Mouse (Mus musculus) megakaryocyte progenitor cell, adult 5-6 weeks (primary cell): Measurements from ENCODE around the gene Syngr3. TPM values are rescaled to one million over a fixed set of nuclear protein-coding genes. Genes with fewer than 3 reads are reported as not detected.
"Not testable (repeated sequence)": the region's sequence is repeated elsewhere in the genome, so short reads cannot be mapped to it uniquely, and the experiment has no call there.

Experiments used
- ATAC-seq: replicated peaks from 2 replicates; pipeline ENCODE4 v1.8.0; 2016; ENCODE audit warnings: mild to moderate bottlenecking, moderate TSS enrichment, inconsistent platforms; ENCODE audit not compliant: poor library complexity
- total RNA-seq, 2 experiments: library from RNA; stranded (forward) in 1 of 2; stranded (reverse) in 1 of 2; fragments of 157-497, 149-512 nt in 1 of 2; fragments of 200-1000 nt in 1 of 2; gene quantifications; 2 replicates each; pipeline versions ENCODE4 v1.2.3 to v1.2.4; 2015 to 2017

Gene Syngr3
- total RNA-seq (2015) (not detected in 2 replicates), total RNA-seq (2017) (not detected in 2 replicates)

DNA sequence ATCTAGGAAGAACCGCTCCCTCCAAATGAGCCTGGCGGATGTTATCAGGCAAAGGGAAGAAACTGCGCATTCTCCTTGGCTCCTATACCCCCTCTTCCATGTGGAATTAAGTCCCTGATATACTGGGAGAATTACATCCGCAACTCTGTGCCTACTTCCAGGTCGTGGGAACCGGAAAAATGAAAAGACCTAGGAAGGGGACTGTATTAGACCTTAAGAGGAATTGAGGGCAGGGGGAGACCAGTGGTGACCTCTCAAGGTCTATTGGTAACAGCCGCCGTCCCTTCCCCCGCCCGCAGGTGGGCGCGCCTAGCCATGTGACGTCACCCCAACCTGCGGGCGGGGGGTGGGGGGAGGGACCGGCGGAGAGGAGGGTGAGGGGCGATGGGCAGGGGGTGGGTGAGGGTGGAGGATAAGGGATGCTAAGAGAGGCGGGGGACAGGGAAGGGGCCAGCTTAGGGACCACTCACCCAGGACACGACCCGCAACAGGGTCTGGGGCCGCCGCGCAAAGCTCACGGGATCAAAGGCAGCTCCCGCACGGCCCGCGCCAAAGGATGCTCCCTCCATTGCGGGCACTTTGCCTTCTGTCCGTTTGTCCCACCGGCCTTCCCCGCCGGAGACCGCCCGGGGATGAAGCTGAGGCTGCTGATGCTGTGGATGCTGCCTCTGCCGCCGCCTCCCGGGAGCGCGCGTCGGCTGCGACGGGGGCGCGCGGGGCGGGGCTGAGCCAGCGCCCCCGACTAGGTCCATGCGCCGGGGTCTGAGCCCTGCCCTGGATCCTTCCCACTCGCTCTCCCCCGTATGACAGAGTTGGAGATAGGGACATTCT lies at the start of gene Syngr3:
TSS of gene Syngr3 (minus strand) at position 705 of the 831 bp plus-strand sequence.
- no peak for ATAC-seq

GRCm38 (mm10) chr17:24738238-24738637 lies 48.5 kb upstream of the Syngr3 start:
- no peak for ATAC-seq

GRCm38 (mm10) chr17:24737135-24737810 lies 47.5 kb upstream of the Syngr3 start:
- ATAC-seq = peak; percentile 45

GRCm38 (mm10) chr17:24736330-24737051 lies 46.7 kb upstream of the Syngr3 start, which contains the start of gene Msrb1:
TSS of gene Msrb1 (plus strand) at chr17:24736642.
- ATAC-seq = peak; percentile 95

DNA sequence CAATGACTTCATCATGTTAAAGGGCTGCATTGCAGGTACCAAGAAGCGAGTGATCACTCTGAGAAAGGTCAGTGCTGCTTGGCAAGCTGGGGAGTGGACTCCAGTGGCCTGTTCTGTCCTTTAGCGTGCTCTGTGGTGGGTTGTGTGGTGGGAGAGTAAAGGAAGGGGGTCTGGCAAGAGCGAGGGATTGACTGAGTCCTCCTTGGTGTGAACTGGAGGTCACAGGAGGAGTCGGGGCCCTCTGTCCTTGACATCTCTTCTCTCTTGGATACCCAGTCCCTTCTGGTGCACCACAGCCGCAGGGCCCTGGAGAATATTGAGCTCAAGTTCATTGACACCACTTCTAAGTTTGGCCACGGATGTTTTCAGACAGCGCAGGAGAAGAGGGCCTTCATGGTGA lies 45.7 kb upstream of the Syngr3 start:
- ATAC-seq = no peak

- ATAC-seq = no peak
These were observed 44.8 kb upstream of the Syngr3 start for GRCm38 (mm10) chr17:24734513-24734912.

- no peak for ATAC-seq
These were observed 43.8 kb upstream of the Syngr3 start for GRCm38 (mm10) chr17:24733434-24734050.

DNA sequence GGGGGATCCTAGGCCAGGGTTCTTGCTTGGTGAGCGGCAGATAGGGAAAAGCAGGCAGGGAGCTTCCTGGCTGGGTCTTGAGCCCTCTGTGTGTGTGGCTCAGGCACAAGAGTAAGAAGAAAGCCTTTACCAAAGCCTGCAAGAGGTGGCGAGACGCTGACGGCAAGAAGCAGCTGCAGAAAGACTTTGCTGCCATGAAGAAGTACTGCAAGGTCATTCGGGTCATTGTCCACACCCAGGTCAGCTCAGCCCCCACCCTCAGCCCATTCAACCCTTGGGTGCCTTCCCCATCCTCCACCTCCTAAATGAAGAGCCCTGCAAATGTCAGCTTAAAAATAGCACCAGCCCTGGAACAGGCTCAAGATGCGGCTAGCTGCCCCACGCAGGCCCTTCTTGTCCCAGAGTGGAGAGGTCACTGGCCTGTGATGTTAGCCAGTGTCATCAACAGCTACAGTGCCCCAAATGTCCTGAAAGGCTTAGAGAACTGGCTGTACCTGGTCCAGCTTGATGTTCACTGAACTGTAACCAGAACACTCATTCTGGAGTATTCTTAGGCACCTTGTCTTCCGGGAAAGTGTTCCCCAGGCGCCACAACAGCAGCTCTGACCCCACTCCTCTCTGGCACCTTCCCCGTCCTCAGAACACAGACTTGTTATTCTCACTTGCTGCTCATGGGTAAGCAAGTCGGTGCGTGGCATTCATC lies 42.6 kb upstream of the Syngr3 start:
- ATAC-seq = no peak

DNA sequence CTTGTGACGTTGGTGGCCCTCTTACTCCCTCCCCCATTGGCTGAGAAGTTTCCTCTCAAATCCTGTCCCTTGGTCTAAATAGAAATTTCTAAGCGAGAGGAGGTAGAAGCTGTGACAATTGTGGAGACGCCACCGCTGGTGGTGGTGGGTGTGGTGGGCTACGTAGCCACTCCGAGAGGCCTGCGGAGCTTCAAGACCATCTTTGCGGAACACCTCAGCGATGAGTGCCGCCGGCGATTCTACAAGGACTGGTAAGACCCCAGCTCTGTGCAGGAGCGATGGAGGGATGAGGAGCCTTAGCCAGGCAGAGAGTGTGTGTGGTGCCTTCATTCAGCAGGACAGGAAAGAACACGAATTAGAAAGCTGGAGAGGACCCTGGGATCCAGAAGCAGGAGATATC lies 41.0 kb upstream of the Syngr3 start:
- no peak for ATAC-seq

DNA sequence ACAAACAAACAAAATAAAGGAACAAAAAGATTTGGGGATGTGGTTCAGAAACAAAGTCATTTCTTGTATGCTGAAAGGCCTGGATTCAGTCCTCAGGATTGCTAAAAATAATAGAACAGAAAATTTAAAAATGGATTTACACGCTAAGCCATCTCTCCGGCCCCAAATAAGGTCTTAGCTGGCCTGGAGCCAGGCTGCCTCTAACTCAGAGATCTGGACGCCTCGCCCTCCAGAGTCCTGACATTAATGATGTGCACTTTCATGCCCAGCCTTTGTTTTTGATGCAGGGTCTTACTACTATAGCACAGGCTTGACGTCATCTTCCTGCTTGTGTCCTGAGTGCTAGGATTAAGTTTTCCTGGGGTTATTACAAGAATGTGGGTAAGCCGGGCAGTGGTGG lies 39.3 kb upstream of the Syngr3 start:
- no peak for ATAC-seq

DNA sequence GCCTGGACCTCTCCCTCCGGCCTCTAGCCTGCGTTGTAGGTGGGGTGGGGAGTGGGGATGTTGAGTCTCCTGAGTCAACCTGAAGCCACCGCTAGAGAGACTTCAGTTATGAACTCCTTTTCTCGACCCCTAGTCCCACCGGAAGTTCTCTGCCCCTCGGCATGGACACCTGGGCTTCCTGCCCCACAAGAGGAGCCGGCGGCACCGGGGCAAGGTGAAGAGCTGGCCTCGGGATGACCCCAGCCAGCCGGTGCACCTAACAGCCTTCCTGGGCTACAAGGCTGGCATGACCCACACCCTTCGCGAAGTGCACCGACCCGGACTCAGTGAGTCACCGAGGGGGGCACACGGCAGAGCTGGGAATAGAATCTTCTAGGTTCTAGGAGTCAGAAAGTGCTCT lies 38.4 kb upstream of the Syngr3 start:
- ATAC-seq = no peak

DNA sequence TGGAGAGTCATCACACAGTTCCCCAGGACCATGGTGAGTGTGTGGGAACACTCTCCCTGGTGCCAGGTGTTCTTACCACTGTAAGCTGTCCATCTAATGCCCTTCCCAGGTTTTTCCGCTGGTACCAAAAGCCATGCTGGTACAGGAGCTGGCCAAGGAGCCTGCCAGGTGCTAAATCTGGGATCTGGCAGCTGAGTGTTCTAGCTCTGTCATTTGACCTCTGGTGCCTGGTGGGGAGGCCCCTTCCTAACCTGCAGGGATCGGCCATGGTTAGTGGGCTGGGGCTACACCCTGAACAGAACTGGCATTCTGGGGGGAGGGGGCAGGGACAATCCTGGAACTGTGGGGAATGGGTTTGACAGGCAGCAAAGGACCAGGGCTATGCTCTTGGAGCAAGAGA lies 37.9 kb upstream of the Syngr3 start, which contains the start of gene Rpl3l:
TSS of gene Rpl3l (plus strand) at position 203 of the 400 bp plus-strand sequence.
- ATAC-seq = no peak

DNA sequence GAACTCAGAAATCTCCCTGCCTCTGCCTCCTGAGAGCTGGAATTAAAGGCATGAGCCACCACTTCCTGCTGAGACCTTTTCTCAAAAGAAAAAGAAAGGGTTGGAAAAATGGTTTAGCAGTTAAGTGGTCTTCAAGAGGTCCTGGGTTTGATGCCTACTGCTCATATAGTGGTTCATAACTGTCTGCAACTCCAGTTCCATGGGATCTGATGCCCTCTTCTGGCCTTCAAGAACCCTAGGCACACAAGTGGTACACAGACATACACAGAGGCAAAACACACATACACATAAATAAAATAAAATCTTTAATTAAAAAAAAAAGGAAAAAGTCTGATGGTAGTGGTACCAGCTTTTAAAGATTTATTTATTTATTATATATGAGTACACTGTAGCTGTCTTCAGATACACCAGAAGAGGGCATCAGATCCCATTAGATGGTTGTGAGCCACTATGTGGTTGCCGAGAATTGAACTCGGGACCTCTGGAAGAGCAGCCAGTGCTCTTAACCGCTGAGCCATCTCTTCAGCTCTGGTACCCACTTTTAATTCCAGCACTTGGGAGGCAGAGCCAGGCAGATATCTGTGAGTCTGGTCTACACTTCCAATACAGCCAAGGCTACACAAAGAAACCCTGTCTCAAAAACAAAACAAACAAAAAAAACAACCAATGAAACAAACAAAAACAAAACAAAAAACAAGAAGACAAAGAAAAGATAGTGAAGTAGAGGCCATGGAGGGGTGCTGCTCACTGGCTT lies 36.1 kb upstream of the Syngr3 start:
- ATAC-seq = no peak

DNA sequence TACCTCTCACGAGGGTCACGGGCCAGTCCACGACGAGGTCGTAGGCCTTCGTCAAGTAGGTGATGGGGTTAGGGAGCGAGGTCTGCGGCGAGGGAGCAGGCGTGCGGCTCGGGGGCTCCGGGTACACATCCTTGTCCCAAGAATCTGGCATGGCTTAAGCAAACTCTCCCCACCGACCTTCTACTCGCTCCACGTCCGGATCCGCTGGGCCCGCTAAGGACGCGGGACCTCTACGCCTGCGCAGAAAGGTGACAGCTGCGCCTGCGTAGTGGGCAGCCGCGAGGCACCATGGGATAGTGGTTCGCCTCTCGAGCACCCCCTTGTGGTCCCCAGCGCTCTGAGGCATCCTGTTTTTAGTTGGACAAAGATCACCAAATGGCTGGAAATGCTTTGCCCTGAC lies 34.4 kb upstream of the Syngr3 start, which contains the start of gene Ndufb10:
TSS of gene Ndufb10 (minus strand) at position 295 of the 400 bp plus-strand sequence.
- peak; percentile 60 for ATAC-seq

DNA sequence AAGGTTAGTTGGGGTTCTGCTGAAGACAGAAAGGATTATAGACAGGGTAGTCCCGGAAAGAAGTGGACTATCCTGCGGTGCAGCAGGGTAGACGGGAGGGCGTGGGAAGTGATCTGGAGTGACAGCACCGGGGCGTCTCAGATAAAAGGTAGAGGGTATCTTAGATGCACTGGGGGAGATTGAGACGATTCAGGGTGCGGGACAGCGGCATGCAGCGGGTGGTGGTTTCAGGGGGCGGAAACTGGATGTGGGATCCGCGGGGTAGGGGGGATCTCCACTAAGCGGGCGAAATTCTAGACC lies 34.1 kb upstream of the Syngr3 start:
- peak; percentile 15 for ATAC-seq

DNA sequence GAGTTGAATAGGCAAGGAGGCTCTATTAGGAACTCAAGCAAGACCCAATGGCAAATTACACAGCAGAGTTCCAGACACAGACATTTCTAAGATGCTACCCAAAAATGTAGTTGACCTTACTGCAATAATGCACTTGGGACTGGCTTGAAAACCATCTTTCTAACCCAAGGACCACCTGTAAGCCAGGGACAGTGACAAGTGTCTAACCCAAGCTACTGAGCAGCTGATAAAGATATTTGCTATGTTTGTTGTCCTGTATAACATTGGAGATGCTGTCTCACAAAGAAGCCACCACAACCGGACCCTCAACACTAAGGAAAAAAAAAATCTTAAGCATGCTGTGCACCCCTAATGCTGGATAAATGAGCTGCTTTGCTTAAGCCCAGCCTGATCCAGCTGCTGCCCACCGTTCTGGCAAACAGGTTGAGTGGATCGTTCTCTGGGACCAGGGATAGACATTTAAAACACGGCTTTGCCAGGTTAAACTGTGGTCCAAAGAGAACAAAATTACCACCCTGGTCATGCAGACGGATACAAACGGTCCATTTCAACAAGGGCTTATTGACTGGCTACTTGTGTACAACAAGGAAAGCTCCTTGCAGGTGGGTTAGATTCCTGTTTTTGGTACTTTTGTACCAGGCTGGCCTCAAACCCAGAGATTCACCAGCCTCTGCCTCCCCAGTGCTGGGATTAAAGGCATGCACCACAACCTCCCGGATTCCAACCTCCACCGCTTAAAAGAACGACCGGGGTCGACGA lies 33.5 kb upstream of the Syngr3 start:
- ATAC-seq = no peak

- ATAC-seq = no peak
These were observed 32.6 kb upstream of the Syngr3 start for GRCm38 (mm10) chr17:24722220-24722924.

GRCm38 (mm10) chr17:24721383-24721955 lies 31.7 kb upstream of the Syngr3 start:
- not testable (repeated sequence) for ATAC-seq
